Mouse (Mus musculus): ENCODE data around the gene Micall2.

GRCm38 (mm10) chr5:139737841-139738591 lies 1.9 kb upstream of the Micall2 start:
- no peak for TF ChIP-seq CTCF (IDR thresholded peaks at IDR 0.05; ENCODE audit: extremely low read depth, insufficient read length, insufficient replicate concordance, low read depth, low read length)
- no peak for TF ChIP-seq POLR2A (IDR thresholded peaks at IDR 0.05; ENCODE audit: low read depth, low read length)
